In genomic region chr9:52168686-52169270, GRCm38 (mm10) we compare ENCODE assay signal across 8 mouse cellular contexts. TPM values are rescaled to one million over a fixed set of nuclear protein-coding genes. Genes with fewer than 3 reads are reported as not detected.
DNase-seq lines count a peak whose midpoint lies in the region; ATAC-seq and TF ChIP-seq lines count a peak whose summit lies in the region.

No protein-coding gene starts in this region.

- H3K27ac ChIP-seq in ES-Bruce4 (ENCODE audit: insufficient read depth, low read length): no peak overlapping the region
- H3K27ac ChIP-seq in forebrain, embryonic 13.5 days: peak overlapping the region; percentile 97
- peak overlapping the region; percentile 93 for H3K27ac ChIP-seq in lung, embryonic 14.5 days (ENCODE audit: low read depth)

- H3K9me3 ChIP-seq in ES-Bruce4 (replicated peaks; ENCODE audit: control insufficient read depth, insufficient read depth, low read length, poor library complexity, severe bottlenecking): no peaks in the 10 kb centered on the region
- H3K9me3 ChIP-seq in forebrain, embryonic 13.5 days (replicated peaks): no peaks in the 10 kb centered on the region
- H3K9me3 ChIP-seq in lung, embryonic 14.5 days (ENCODE audit: low read depth, low read length): no peaks in the 10 kb centered on the region

- 2% methylated on average over 25 of the region's 34 CpGs for WGBS in forebrain, embryonic 13.5 days
- 1% methylated on average over 28 of the region's 34 CpGs for WGBS in lung, embryonic 14.5 days

- H3K27me3 ChIP-seq in ES-Bruce4 (ENCODE audit: control insufficient read depth, insufficient read depth, low read length, poor library complexity, severe bottlenecking): no peaks in the 10 kb centered on the region; the same call in 1 of the 2 replicates
- H3K27me3 ChIP-seq in forebrain, embryonic 13.5 days: 0 out of 2 replicates have a peak, but pooled peaks cover 7% of the 10 kb centered on the region
- H3K27me3 ChIP-seq in lung, embryonic 14.5 days (ENCODE audit: insufficient read depth, low read length): peaks cover 7% of the 10 kb centered on the region; the same call in 1 of the 2 replicates

- no peak for TF ChIP-seq CTCF in ES-Bruce4 (IDR thresholded peaks at IDR 0.05; ENCODE audit: low read depth, low read length)
- peak; percentile 46; the same call in 1 of the 2 replicates for TF ChIP-seq CTCF in brain, embryonic 14.5 days (IDR thresholded peaks at IDR 0.05; ENCODE audit: borderline replicate concordance, extremely low read depth, insufficient read depth, insufficient read length)
- peak; percentile 56 for TF ChIP-seq CTCF in lung, embryonic 14.5 days (IDR thresholded peaks at IDR 0.05; ENCODE audit: low read depth)

- peak overlapping the region; percentile 83 for H3K9ac ChIP-seq in ES-Bruce4 (ENCODE audit: low read depth, poor library complexity, severe bottlenecking)
- H3K9ac ChIP-seq in forebrain, embryonic 13.5 days: peak overlapping the region; percentile 100
- H3K9ac ChIP-seq in lung, embryonic 14.5 days: peak overlapping the region; percentile 90

- ATAC-seq in forebrain, embryonic 13.5 days: peak; percentile 91
- ATAC-seq in lung, embryonic 14.5 days (ENCODE audit: insufficient read depth): peak; percentile 87

- intact Hi-C loops in heart, postnatal 10 days (cut with DNase I): loop anchor here (5.0 to 10.0 kb wide), 3 partner anchors 116 to 176 kb away; partner anchors contain the start of gene Rdx

- peak overlapping the region; percentile 73 for H3K4me2 ChIP-seq in forebrain, embryonic 13.5 days
- H3K4me2 ChIP-seq in lung, embryonic 14.5 days: peak overlapping the region; percentile 76

- H3K4me1 ChIP-seq in ES-Bruce4 (ENCODE audit: control insufficient read depth, insufficient read depth, low read length): no peaks in the 10 kb centered on the region
- peaks cover 43% of the 10 kb centered on the region for H3K4me1 ChIP-seq in forebrain, embryonic 13.5 days
- H3K4me1 ChIP-seq in lung, embryonic 14.5 days (ENCODE audit: insufficient read depth): peaks cover 4% of the 10 kb centered on the region

- TF ChIP-seq EP300 in ES-Bruce4 (IDR thresholded peaks at IDR 0.05; ENCODE audit: insufficient read depth, low read depth, low read length): no peak

- H3K4me3 ChIP-seq in ES-Bruce4 (ENCODE audit: low read depth, low read length): peak overlapping the region; percentile 51
- peak overlapping the region; percentile 94 for H3K4me3 ChIP-seq in forebrain, embryonic 13.5 days
- peak overlapping the region; percentile 81 for H3K4me3 ChIP-seq in lung, embryonic 14.5 days (ENCODE audit: low read depth, low read length)

- TF ChIP-seq POLR2A in ES-Bruce4 (IDR thresholded peaks at IDR 0.05; ENCODE audit: insufficient read depth, low read length): no peak
- peak; percentile 34; the same call in 1 of the 2 replicates for TF ChIP-seq POLR2A in brain, embryonic 14.5 days (IDR thresholded peaks at IDR 0.05; ENCODE audit: borderline replicate concordance, extremely low read depth, insufficient read depth, insufficient read length, poor library complexity, severe bottlenecking)

- H3K36me3 ChIP-seq in ES-Bruce4 (ENCODE audit: control insufficient read depth, insufficient read depth, low read length, poor library complexity, severe bottlenecking): no peaks in the 10 kb centered on the region
- H3K36me3 ChIP-seq in forebrain, embryonic 13.5 days (ENCODE audit: poor library complexity, severe bottlenecking): no peaks in the 10 kb centered on the region
- H3K36me3 ChIP-seq in lung, embryonic 14.5 days (ENCODE audit: insufficient read depth): no peaks in the 10 kb centered on the region

- peak; percentile 94 for DNase-seq in brain, embryonic 14.5 days (ENCODE audit: low read depth)
- peak; percentile 86 to 90 for DNase-seq in heart, postnatal 10 days
- peak; percentile 71 to 82 for DNase-seq in layer of hippocampus, adult 18-20 months (ENCODE audit: low spot score in 2 of 2)
- DNase-seq in lung, embryonic 14.5 days: peak; percentile 87
- DNase-seq in ovary, postnatal 36 days (ENCODE audit: low spot score): peak; percentile 82
- peak; percentile 77 for DNase-seq in thymus, postnatal 25 days

RNA-seq across cellular contexts. Expression of gene Zc3h12c, which starts 0.4 kb away (rescaled TPM):
- 6.5 and 6.8 TPM in 2 replicates for polyA plus RNA-seq in ES-Bruce4 (2011; ENCODE audit: insufficient read depth, insufficient read length, low read depth, missing spikeins)
- 8.5 and 10.1 TPM in 2 replicates for polyA plus RNA-seq in brain, embryonic 14.5 days (2012; rRNA removed)
- 10.0 and 10.4 TPM in 2 replicates for polyA plus RNA-seq in forebrain, embryonic 13.5 days (2015; fragmentation: Nextera tagmentation; extraction: Ambion mirVana)
- 10 to 100 TPM; 11.9 to 14.1 TPM for total RNA-seq in heart, postnatal 10 days (2021)
- total RNA-seq in layer of hippocampus, adult 18-20 months (2021): 10 to 100 TPM; 12.3 to 14.1 TPM
- 4.5 and 4.7 TPM in 2 replicates for polyA plus RNA-seq in lung, embryonic 14.5 days (2014; fragmentation: Nextera tagmentation; extraction: Ambion mirVana)
